Mouse (Mus musculus): ENCODE data around the gene Cct2.

The Cct2 gene

GRCm38 (mm10) chr10:117063254-117064021 lies at the start of gene Cct2:
Gene Cct2, minus strand, starts transcription at chr10:117063814.
- DNase-seq (ENCODE audit: low read depth, low spot score): peak; percentile 99

DNA sequence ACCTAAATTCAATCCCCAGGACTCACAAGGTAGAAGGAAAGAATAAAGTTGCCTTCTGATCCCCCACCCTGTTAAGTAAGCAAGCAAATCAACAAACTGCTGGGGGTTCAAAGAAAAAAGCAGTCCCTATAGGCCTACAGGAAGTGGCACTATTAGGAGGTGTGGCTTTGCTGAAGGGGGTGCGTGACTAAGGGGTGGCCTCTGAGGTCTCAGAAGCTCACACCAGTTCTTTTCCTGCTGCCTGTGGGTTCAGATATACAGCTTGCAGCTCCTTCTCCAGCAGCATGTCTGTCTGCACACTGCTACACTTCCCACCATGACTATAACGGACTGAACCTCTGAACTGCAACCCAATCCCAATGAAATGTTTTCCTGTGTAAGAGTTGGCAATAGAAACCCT lies 48.9 kb upstream of the Cct2 start:
- DNase-seq (ENCODE audit: low read depth, low spot score): peak; percentile 76

GRCm38 (mm10) chr10:117111455-117111854 lies 47.8 kb upstream of the Cct2 start:
- DNase-seq (ENCODE audit: low read depth, low spot score): peak; percentile 50

- peak; percentile 51 for DNase-seq (ENCODE audit: low read depth, low spot score)
Observed at GRCm38 (mm10) chr10:117110271-117110670, 46.7 kb upstream of the Cct2 start.

- DNase-seq (ENCODE audit: low read depth, low spot score): peak; percentile 16
Observed at GRCm38 (mm10) chr10:117106686-117107085, 43.1 kb upstream of the Cct2 start.

DNA sequence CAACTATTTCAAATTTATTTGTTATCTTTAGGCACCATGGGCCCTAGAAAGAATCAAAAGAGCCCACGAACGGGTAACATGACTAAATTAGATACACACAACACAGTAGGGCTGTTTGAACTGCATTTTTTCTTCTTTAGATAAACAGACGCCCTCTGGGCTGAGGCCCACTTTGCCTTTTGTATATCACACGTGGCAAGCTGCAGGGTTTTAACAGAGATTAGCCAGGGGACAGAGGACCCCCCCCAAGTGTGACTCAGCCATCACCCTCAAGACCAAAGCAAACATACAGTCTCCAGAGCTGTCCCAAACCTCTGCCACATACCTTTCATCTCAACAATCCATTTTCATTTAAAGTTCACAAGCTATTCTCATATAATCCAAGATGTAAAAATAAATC lies 42.6 kb upstream of the Cct2 start:
- DNase-seq (ENCODE audit: low read depth, low spot score): no peak

- peak; percentile 33 for DNase-seq (ENCODE audit: low read depth, low spot score)
Observed at GRCm38 (mm10) chr10:117105015-117105414, 41.4 kb upstream of the Cct2 start.

GRCm38 (mm10) chr10:117103854-117104598 lies 40.4 kb upstream of the Cct2 start:
- peak; percentile 61 for DNase-seq (ENCODE audit: low read depth, low spot score)

GRCm38 (mm10) chr10:117100175-117100574 lies 36.6 kb upstream of the Cct2 start:
- no peak for DNase-seq (ENCODE audit: low read depth, low spot score)

- no peak for DNase-seq (ENCODE audit: low read depth, low spot score)
Observed at GRCm38 (mm10) chr10:117097116-117097698, 33.6 kb upstream of the Cct2 start.

GRCm38 (mm10) chr10:117096096-117096495 lies 32.5 kb upstream of the Cct2 start:
- DNase-seq (ENCODE audit: low read depth, low spot score): no peak

GRCm38 (mm10) chr10:117094504-117095329 lies 31.1 kb upstream of the Cct2 start:
- DNase-seq (ENCODE audit: low read depth, low spot score): no peak

DNA sequence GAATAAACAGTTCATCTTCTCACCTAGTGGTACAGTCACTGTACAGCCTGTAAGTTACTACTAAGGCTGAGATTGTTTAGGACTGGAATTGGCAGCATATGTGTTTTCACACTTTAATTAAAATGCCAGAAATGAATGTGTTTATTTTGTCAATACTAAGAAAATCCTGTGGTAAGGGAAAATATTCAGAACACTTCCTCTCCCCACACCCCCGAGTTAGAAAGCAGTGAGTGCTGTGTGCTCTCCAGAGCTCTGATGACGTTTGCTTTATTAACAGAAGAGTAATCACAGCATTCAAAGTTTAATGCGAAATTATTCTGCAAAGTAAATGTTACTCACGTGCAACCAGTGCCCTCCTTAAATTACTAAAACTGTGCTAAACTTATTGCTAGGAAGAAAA lies 26.0 kb upstream of the Cct2 start:
- DNase-seq (ENCODE audit: low read depth, low spot score): no peak

DNA sequence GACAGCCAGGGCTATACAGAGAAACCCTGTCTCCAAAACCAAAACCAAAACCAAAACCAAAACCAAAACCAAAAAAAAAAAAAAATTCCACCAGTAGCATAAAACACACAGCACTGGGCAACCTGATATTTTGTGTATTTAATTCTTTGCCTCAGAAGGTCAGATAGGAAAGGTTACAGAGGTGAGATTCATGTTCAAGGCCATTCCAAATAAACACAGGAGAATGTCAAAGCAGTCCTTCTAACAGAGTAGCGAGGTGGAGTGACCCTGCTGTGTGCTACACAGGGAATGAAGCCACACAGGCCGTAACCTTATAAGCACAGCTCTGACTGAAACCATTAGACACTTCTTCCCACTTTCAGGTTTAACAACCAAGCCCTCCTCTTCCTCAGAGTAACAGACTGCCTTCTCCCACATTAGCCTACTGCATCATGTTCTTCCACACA lies 18.3 kb upstream of the Cct2 start:
- peak; percentile 23 for DNase-seq (ENCODE audit: low read depth, low spot score)

DNA sequence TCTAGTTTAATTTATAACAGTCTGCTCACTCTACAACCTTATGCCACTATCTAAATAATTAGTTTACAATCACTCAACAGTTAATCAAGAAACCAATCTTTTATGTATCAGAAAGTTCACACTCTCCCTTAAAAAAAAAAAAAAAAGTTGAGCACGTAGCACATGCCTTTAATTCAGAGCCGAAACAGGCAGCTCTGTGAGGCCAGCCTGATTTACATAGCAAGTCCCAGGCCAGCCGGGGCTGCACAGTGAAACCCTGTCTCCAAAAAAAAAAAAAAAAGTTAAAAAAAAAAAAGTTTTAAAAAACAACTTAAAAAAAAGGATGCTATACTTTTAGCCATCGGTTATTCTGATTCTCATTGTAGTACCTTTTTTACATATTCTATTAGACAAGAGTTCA lies 17.7 kb upstream of the Cct2 start:
- DNase-seq (ENCODE audit: low read depth, low spot score): no peak

GRCm38 (mm10) chr10:117078284-117078683 lies 14.7 kb upstream of the Cct2 start:
- peak; percentile 67 for DNase-seq (ENCODE audit: low read depth, low spot score)

GRCm38 (mm10) chr10:117073176-117073575 lies 9.6 kb upstream of the Cct2 start:
- no peak for DNase-seq (ENCODE audit: low read depth, low spot score)

- DNase-seq (ENCODE audit: low read depth, low spot score): no peak
Observed at GRCm38 (mm10) chr10:117072191-117072888, 8.7 kb upstream of the Cct2 start.

GRCm38 (mm10) chr10:117069109-117069508 lies 5.5 kb upstream of the Cct2 start:
- peak; percentile 25 for DNase-seq (ENCODE audit: low read depth, low spot score)

- peak; percentile 39 for DNase-seq (ENCODE audit: low read depth, low spot score)
Observed at GRCm38 (mm10) chr10:117064076-117064475, 462 bp upstream of the Cct2 start.

DNA sequence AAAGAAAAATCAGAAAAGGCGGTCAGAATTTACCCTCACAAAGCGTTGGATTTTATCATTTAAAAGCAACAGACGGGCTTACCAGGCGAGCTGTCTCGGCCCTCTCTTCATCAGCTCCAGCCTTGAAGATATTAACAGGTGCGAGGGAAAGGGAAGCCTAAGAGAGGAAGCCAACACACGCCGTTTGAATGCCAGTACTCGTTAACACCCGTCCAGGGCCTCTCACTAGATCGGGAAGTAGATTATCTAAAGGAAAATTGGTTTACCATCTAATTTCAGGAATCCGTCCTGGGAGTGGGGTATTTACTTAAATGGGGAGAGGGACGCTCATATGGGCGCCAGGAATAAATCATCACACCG lies 740 bp downstream of the Cct2 start:
- no peak for DNase-seq (ENCODE audit: low read depth, low spot score)

All from CD4-positive, CD25-positive, alpha-beta regulatory T cell, adult 2 months (primary cell).